Mouse (Mus musculus) stomach, embryonic 14.5 days (tissue): ENCODE results near the gene Mrps23. TPM values are rescaled to one million over a fixed set of nuclear protein-coding genes. Genes with fewer than 3 reads are reported as not detected.

Experiments
- ATAC-seq: fragments of 200-750 bp; cut with Nextera tagmentation; 2 replicates; pipeline ENCODE4 v1.8.0; 2017; ENCODE audit warnings: low read depth, moderate TSS enrichment; ENCODE audit not compliant: insufficient number of reproducible peaks, insufficient read depth, low FRiP score
- H3K27ac ChIP-seq: fragments of 300-500 bp; sonication (generic); 2 replicates; pipeline ENCODE4 v1.5.1; 2014; ENCODE audit warnings: mild to moderate bottlenecking, low read length, moderate library complexity, mixed read lengths
- H3K27me3 ChIP-seq: fragments of 300-500 bp; sonication (generic); 2 replicates; pipeline ENCODE4 v1.6.1; 2014; ENCODE audit warnings: low read length, control low read depth, mixed read lengths; ENCODE audit not compliant: control insufficient read depth, insufficient read depth
- H3K36me3 ChIP-seq: fragments of 300-500 bp; sonication (generic); 2 replicates; pipeline ENCODE4 v1.6.1; 2014; ENCODE audit warnings: mild to moderate bottlenecking, control low read depth, low read length, moderate library complexity, mixed read lengths; ENCODE audit not compliant: control insufficient read depth, insufficient read depth
- H3K4me1 ChIP-seq: fragments of 300-500 bp; sonication (generic); 2 replicates; pipeline ENCODE4 v1.6.1; 2014; ENCODE audit warnings: low read length, control low read depth, mixed read lengths; ENCODE audit not compliant: control insufficient read depth, insufficient read depth
- H3K4me2 ChIP-seq: fragments of 300-500 bp; sonication (generic); replicated peaks from 2 replicates; pipeline ENCODE4 v1.6.1; 2014; ENCODE audit warnings: low read depth, low read length, control low read depth
- H3K4me3 ChIP-seq: fragments of 300-500 bp; sonication (generic); 2 replicates; pipeline ENCODE4 v1.5.1; 2014; ENCODE audit warnings: low read depth, low read length, control low read depth
- H3K9ac ChIP-seq: fragments of 300-500 bp; sonication (generic); replicated peaks from 2 replicates; pipeline ENCODE4 v1.6.1; 2014; ENCODE audit warnings: low read depth, mild to moderate bottlenecking, control low read depth, low read length, moderate library complexity, mixed read lengths
- H3K9me3 ChIP-seq: fragments of 300-500 bp; sonication (generic); 2 replicates; pipeline ENCODE4 v1.6.1; 2016; ENCODE audit warnings: low read depth, low read length, control low read depth; ENCODE audit not compliant: control insufficient read depth
- WGBS: fragments of 180-500 bp; shearing (Covaris S2); extraction: QIAGEN DNeasy Blood & Tissue Kit; methylation state at CpG from one replicate; pipeline ENCODE4 v1.1.7; 2014; 5-methylcytosine and 5-hydroxymethylcytosine counted together
- polyA plus RNA-seq: library from polyadenylated mRNA; unstranded; fragments of >200 nt; fragmentation: Nextera tagmentation; extraction: Ambion mirVana; gene quantifications from 2 replicates; pipeline ENCODE4 v1.2.1, GENCODE M21; 2014

The Mrps23 gene
- polyA plus RNA-seq, 1 experiment from 2014 or later: 58.6 TPM

DNA sequence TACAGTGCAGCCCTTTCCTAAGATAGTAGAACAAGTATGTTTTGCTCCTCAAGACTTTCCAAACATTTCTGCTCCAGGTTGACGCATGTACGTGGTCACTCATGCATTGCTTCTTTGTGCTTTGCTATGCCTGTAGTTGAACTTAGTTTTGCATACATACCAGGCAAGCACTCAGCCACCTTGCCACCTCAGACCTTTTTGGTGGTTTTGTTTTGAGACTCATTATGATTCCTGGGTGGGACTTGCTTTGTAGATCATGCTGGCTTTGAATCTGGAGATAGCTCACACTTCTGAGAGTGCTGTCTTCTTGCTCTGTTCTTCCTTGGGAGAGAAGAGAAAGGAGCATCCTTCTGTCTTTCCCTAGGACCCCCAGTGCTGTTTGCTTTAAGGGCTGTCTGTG lies 3.5 kb downstream of the Mrps23 start:
- H3K27me3 ChIP-seq: no peaks in the 10 kb centered on the region
- H3K9me3 ChIP-seq: no peaks in the 10 kb centered on the region
- H3K36me3 ChIP-seq: peaks cover 19% of the 10 kb centered on the region
- H3K27ac ChIP-seq: no peak overlapping the region
- WGBS: 91% methylated on average over 2 of the region's 2 CpGs
- H3K4me2 ChIP-seq: no peak overlapping the region
- no peak for ATAC-seq
- H3K4me3 ChIP-seq: no peak overlapping the region
- no peak overlapping the region for H3K9ac ChIP-seq
- peaks cover 11% of the 10 kb centered on the region for H3K4me1 ChIP-seq

- no peak for ATAC-seq
- Histone ChIP-seq H3K36me3 (peaks cover 19% of the 10 kb centered on the region), H3K4me1 (no peaks in the 10 kb centered on the region), H3K27ac (no peak overlapping the region), H3K27me3 (no peaks in the 10 kb centered on the region), H3K9me3 (no peaks in the 10 kb centered on the region), H3K4me2 (no peak overlapping the region), H3K4me3 (no peak overlapping the region), H3K9ac (no peak overlapping the region)
- WGBS: 81% methylated on average over 5 of the region's 5 CpGs
Observed at GRCm38 (mm10) chr11:88211824-88212582, 7.8 kb downstream of the Mrps23 start.

DNA sequence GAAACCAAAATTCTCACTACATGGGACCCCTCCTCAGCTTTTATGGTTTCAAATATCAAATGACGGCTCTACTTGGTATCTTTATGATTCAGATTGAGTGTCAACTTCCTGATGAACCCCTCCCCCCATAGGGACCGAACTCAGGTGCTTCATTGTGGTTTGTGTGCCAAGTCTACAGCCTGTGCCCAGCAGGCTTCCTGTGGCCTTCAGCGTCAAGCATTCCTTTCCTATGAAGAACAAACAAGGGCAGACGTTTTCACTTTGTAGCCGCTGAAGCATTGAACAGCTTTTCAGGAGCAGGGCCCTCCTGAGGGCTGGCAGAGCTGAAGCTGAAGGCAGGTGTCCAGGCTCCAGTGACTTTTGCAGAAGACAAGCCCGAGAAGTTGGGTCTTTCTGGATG lies 9.6 kb downstream of the Mrps23 start:
- Histone ChIP-seq H3K27me3 (no peaks in the 10 kb centered on the region), H3K27ac (no peak overlapping the region), H3K36me3 (peaks cover 19% of the 10 kb centered on the region), H3K4me1 (no peaks in the 10 kb centered on the region), H3K9me3 (no peaks in the 10 kb centered on the region), H3K4me3 (no peak overlapping the region), H3K4me2 (no peak overlapping the region), H3K9ac (no peak overlapping the region)
- 51% methylated on average over 6 of the region's 6 CpGs for WGBS
- ATAC-seq: no peak

GRCm38 (mm10) chr11:88214881-88215831 lies 11.0 kb downstream of the Mrps23 start:
- WGBS: 64% methylated on average over 21 of the region's 21 CpGs
- Histone ChIP-seq H3K36me3 (peaks cover 9% of the 10 kb centered on the region), H3K27me3 (no peaks in the 10 kb centered on the region), H3K4me2 (no peak overlapping the region), H3K4me1 (no peaks in the 10 kb centered on the region), H3K27ac (no peak overlapping the region), H3K9ac (no peak overlapping the region), H3K4me3 (no peak overlapping the region), H3K9me3 (no peaks in the 10 kb centered on the region)
- ATAC-seq: 0 out of 2 replicates have a peak, but pooled peaks have one; percentile 47

DNA sequence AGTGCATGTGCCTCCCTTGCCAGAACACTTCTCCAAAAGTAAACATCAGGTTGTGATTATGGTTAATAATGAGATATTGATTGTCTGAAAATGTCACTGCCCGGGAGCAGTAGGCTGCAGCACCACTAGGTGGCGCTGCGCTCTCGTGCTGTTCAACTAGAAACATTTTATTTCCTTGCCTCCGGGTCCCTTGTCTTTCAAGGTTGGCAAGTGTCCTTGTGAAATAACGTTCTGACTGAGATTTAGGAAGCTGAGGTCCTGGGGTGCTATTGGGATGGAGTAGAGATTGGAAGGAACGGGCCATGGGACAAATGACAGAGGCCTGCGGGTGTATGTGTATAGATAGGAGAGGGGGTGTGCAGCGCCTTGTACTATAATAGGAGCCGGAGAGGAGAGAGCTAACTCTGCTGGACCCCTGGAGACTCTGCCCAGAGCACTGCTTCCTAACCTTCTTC lies 12.1 kb downstream of the Mrps23 start:
- ATAC-seq: no peak
- H3K9ac ChIP-seq: no peak overlapping the region

DNA sequence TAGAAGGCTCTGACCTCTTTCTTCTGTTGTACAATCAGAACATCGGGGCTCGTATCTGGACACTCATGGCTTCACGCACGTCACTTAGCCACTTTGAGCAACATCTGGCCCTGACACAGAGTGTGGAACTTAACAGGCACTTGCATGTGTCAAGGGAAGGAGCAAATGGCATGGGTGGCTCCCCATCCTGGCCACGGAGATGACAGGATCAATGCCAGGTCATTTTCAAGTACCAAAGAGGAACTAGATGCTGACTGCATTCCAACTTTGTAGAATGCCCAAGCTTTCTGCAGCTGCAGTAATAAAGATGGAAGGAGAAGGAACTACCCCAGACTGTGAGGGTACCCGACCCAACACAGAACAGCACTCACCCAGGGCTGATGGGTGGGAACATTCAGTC lies 14.0 kb downstream of the Mrps23 start:
- H3K27me3 ChIP-seq: no peaks in the 10 kb centered on the region
- H3K36me3 ChIP-seq: no peaks in the 10 kb centered on the region
- H3K4me3 ChIP-seq: no peak overlapping the region
- 75% methylated on average over 6 of the region's 6 CpGs for WGBS
- H3K9ac ChIP-seq: no peak overlapping the region
- H3K4me1 ChIP-seq: no peaks in the 10 kb centered on the region
- no peak overlapping the region for H3K27ac ChIP-seq
- ATAC-seq: no peak
- H3K4me2 ChIP-seq: no peak overlapping the region
- H3K9me3 ChIP-seq: no peaks in the 10 kb centered on the region

More for the DNA sequence above, 12.1 kb downstream of the Mrps23 start:
- Histone ChIP-seq H3K4me1 (no peaks in the 10 kb centered on the region), H3K27me3 (no peaks in the 10 kb centered on the region), H3K4me3 (no peak overlapping the region), H3K4me2 (no peak overlapping the region), H3K36me3 (no peaks in the 10 kb centered on the region), H3K27ac (no peak overlapping the region), H3K9me3 (no peaks in the 10 kb centered on the region)
- WGBS: 27% methylated on average over 10 of the region's 10 CpGs

DNA sequence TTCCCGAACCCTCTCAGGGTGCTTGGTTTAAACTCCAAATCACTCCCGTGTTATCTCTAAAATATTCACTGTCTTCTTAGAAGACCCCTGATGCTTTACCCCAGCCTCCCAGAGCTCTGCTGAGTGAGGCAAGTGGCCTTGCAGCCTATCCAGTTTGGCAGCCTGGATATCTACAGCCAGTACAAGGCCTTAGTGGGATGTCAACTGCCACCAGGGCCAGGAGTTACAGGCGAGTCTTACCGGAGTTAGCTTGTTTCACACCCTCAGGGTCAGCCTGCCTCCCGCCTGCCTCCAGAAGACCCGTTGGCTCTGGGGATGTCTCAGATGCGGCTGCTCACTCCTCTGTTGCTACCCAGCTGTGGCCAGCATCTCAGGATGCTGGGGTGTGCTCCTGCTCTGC lies 14.4 kb downstream of the Mrps23 start:
- H3K9me3 ChIP-seq: no peaks in the 10 kb centered on the region
- no peak overlapping the region for H3K9ac ChIP-seq
- no peak for ATAC-seq
- H3K36me3 ChIP-seq: no peaks in the 10 kb centered on the region
- WGBS: 47% methylated on average over 7 of the region's 7 CpGs
- H3K27ac ChIP-seq: no peak overlapping the region
- no peak overlapping the region for H3K4me2 ChIP-seq
- H3K4me3 ChIP-seq: no peak overlapping the region
- H3K27me3 ChIP-seq: no peaks in the 10 kb centered on the region
- H3K4me1 ChIP-seq: no peaks in the 10 kb centered on the region

GRCm38 (mm10) chr11:88221929-88222475 lies 17.8 kb downstream of the Mrps23 start:
- no peaks in the 10 kb centered on the region for H3K27me3 ChIP-seq
- ATAC-seq: no peak
- no peaks in the 10 kb centered on the region for H3K9me3 ChIP-seq
- H3K9ac ChIP-seq: no peak overlapping the region
- no peaks in the 10 kb centered on the region for H3K4me1 ChIP-seq
- H3K4me2 ChIP-seq: no peak overlapping the region
- H3K27ac ChIP-seq: no peak overlapping the region
- no peak overlapping the region for H3K4me3 ChIP-seq
- H3K36me3 ChIP-seq: no peaks in the 10 kb centered on the region
- WGBS: 72% methylated on average over 15 of the region's 15 CpGs
